Mouse (Mus musculus) limb, embryonic 14.5 days (tissue): ENCODE measurements at regions not wholly inside any gene's neighbourhood (a gene's known extent, or its start where the extent isn't known, plus 50 kb on each side); places are given as distances from the start of the nearest gene placed in this dataset.

ENCODE experiments used
- ATAC-seq: fragments of 200-750 bp; cut with Nextera tagmentation; 2 replicates; pipeline ENCODE4 v1.8.0; 2017; ENCODE audit warnings: low read depth, moderate number of reproducible peaks, moderate TSS enrichment; ENCODE audit not compliant: low FRiP score
- DNase-seq: peaks from one replicate; pipeline ENCODE4 v3.0.0-alpha.2; 2015; ENCODE audit warnings: low spot score
- H3K27ac ChIP-seq: fragments of 300-500 bp; sonication (generic); replicated peaks from 2 replicates; pipeline ENCODE4 v1.5.1; 2014; ENCODE audit warnings: low read depth, mild to moderate bottlenecking, low read length, moderate library complexity, mixed read lengths
- H3K27me3 ChIP-seq: fragments of 300-500 bp; sonication (generic); 2 replicates; pipeline ENCODE4 v1.6.1; 2014; ENCODE audit warnings: low read length, mixed read lengths; ENCODE audit not compliant: control insufficient read depth, insufficient read depth
- H3K36me3 ChIP-seq: fragments of 300-500 bp; sonication (generic); 2 replicates; pipeline ENCODE4 v1.6.1; 2014; ENCODE audit warnings: mild to moderate bottlenecking, low read length, moderate library complexity, mixed read lengths; ENCODE audit not compliant: control insufficient read depth, insufficient read depth
- H3K4me1 ChIP-seq: fragments of 300-500 bp; sonication (generic); 2 replicates; pipeline ENCODE4 v1.6.1; 2014; ENCODE audit warnings: antibody characterized with exemption, low read length, mixed read lengths; ENCODE audit not compliant: control insufficient read depth, insufficient read depth
- H3K4me2 ChIP-seq: fragments of 300-500 bp; sonication (generic); replicated peaks from 2 replicates; pipeline ENCODE4 v1.6.1; 2014; ENCODE audit warnings: low read depth, mild to moderate bottlenecking, low read length, moderate library complexity; ENCODE audit not compliant: severe bottlenecking
- H3K4me3 ChIP-seq: fragments of 300-500 bp; sonication (generic); replicated peaks from 2 replicates; pipeline ENCODE4 v1.5.1; 2014; ENCODE audit warnings: low read length
- H3K9ac ChIP-seq: fragments of 300-500 bp; sonication (generic); 2 replicates; pipeline ENCODE4 v1.6.1; 2014; ENCODE audit warnings: mild to moderate bottlenecking, low read depth, low read length, moderate library complexity; ENCODE audit not compliant: severe bottlenecking
- H3K9me3 ChIP-seq: fragments of 300-500 bp; sonication (generic); 2 replicates; pipeline ENCODE4 v1.6.1; 2016; ENCODE audit warnings: low read length; ENCODE audit not compliant: control insufficient read depth
- POLR2A ChIP-seq: fragments of 200-500 bp; IDR thresholded peaks from 2 replicates; pipeline ENCODE4 v1.8.0; 2012; ENCODE audit warnings: inconsistent platforms, mild to moderate bottlenecking, moderate library complexity, borderline replicate concordance; ENCODE audit not compliant: insufficient read depth, insufficient read length; ENCODE audit errors: extremely low read depth
- WGBS: fragments of 180-500 bp; shearing (Covaris S2); extraction: QIAGEN DNeasy Blood & Tissue Kit; methylation state at CpG from one replicate; pipeline ENCODE4 v1.1.7; 2014; 5-methylcytosine and 5-hydroxymethylcytosine counted together

DNA sequence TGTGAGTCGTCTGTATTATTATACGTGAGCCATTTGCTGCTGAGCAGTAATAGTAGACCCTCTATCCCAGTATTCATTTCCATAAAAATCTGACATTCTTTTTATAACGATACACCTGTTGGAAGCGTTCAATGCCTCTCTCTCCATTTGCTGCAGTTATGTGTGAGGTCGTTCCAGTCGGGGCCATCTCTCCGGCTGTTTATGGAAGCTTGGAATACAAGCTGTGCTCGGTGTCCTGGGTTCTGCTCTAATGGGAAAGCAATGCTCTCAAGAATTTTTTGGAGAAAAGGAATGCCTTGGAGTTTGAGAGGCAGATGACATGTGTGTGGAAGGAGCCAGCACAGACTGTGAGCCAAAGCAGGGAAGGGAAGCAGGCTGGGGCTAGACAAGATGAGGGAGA is 414.1 kb downstream of the Lmo4 start:
- ATAC-seq (peak; percentile 53), DNase-seq (no peak)
- 40% methylated on average over 8 of the region's 8 CpGs for WGBS

DNA sequence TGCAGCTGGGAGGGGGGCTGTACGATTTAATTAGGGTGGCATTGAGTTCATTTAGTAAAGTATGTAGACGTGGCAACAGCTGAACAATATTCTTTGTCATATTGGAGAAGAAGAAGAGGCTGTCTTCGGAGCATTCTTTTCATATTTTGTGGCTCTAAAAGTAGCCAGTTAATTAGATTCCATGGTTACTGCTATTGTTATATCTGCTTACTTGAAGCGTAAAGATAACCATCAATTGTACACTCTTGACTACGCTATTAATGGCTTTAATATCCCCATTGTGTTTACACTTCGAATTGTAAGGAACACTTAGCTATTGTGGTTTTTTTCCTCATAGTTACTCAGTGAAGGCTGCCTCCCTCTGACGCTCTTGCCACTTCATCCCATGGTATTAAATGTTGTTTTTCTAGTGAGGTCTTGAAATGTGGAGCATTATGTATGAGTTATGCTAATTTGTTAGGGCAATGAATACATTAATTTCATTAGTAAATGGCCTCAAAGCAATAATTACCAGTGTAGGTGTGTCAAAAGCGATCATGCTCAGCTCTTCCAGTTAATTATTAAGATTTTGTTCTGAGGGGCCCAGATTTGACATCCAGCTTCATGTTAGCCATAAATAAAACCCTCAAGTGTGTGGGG is 415.0 kb downstream of the Lmo4 start:
- H3K36me3 ChIP-seq = no peaks in the 10 kb centered on the region
- H3K9me3 ChIP-seq = no peaks in the 10 kb centered on the region
- DNase-seq (no peak), ATAC-seq (no peak)
- 60% methylated on average over 8 of the region's 8 CpGs for WGBS
- H3K27ac ChIP-seq = no peak overlapping the region
- TF ChIP-seq POLR2A = no peak
- H3K27me3 ChIP-seq = no peaks in the 10 kb centered on the region
- no peak overlapping the region for H3K4me3 ChIP-seq
- H3K4me1 ChIP-seq = peaks cover 8% of the 10 kb centered on the region; the same call in 1 of the 2 replicates
- no peak overlapping the region for H3K9ac ChIP-seq
- H3K4me2 ChIP-seq = no peak overlapping the region

More for the DNA sequence above, 414.1 kb downstream of the Lmo4 start:
- no peak overlapping the region for H3K9ac ChIP-seq
- no peaks in the 10 kb centered on the region for H3K9me3 ChIP-seq
- no peak for TF ChIP-seq POLR2A
- H3K4me1 ChIP-seq = peaks cover 10% of the 10 kb centered on the region
- no peak overlapping the region for H3K4me2 ChIP-seq
- H3K36me3 ChIP-seq = no peaks in the 10 kb centered on the region
- no peaks in the 10 kb centered on the region for H3K27me3 ChIP-seq
- H3K27ac ChIP-seq = no peak overlapping the region
- H3K4me3 ChIP-seq = no peak overlapping the region

DNA sequence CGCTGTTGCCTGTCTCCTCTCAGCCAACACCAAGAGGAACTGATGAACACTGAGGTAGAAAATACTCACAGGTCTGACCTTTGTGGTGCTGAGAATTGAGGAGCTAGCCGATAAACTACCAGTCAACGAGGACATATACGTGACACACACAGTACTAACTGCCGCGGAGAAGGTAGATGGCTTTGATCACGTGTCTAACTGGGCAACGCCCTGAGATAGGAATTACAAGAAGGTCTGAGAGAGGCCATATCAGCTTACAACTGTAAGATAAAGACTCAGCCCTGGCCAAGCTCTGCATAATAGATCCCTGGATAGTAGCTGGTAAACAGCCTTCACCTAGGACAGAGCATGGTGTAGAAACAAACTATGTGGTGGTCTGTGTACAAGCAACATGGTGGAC is 418.1 kb downstream of the Lmo4 start:
- 93% methylated on average over 8 of the region's 8 CpGs for WGBS
- no peaks in the 10 kb centered on the region for H3K36me3 ChIP-seq
- no peak overlapping the region for H3K27ac ChIP-seq
- no peaks in the 10 kb centered on the region for H3K9me3 ChIP-seq
- DNase-seq (no peak), ATAC-seq (no peak)
- H3K27me3 ChIP-seq = no peaks in the 10 kb centered on the region
- H3K4me1 ChIP-seq = 0 out of 2 replicates have a peak, but pooled peaks cover 3% of the 10 kb centered on the region
- no peak overlapping the region for H3K4me3 ChIP-seq
- H3K9ac ChIP-seq = no peak overlapping the region
- no peak overlapping the region for H3K4me2 ChIP-seq
- TF ChIP-seq POLR2A = no peak

DNA sequence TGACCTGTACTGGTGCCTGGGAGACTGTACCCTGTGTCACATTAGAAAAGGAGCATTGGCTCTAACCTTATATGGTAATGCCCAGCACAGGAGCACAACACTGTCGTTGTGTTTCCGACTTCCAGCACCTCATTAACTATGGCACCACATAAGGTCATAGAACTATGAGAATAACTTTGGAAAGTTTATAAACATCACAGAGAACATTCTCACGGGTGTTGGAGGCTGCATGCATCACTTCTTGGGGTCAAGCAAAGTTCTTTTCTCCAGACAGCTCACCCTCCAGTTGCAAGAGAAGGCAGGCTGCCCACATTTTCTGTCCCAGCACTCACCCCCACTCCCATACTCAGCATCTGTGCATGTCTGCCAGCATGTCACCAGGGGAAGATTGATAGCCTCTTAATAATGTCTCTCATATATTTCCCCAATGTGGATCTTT is 420.6 kb downstream of the Lmo4 start:
- no peak overlapping the region for H3K9ac ChIP-seq
- no peak overlapping the region for H3K4me3 ChIP-seq
- H3K4me2 ChIP-seq = no peak overlapping the region
- H3K27me3 ChIP-seq = no peaks in the 10 kb centered on the region
- 0 out of 2 replicates have a peak, but pooled peaks cover 3% of the 10 kb centered on the region for H3K4me1 ChIP-seq
- no peaks in the 10 kb centered on the region for H3K36me3 ChIP-seq
- no peak for TF ChIP-seq POLR2A
- ATAC-seq (no peak), DNase-seq (no peak)
- no peak overlapping the region for H3K27ac ChIP-seq
- no peaks in the 10 kb centered on the region for H3K9me3 ChIP-seq
- WGBS = 43% methylated on average over 3 of the region's 3 CpGs

DNA sequence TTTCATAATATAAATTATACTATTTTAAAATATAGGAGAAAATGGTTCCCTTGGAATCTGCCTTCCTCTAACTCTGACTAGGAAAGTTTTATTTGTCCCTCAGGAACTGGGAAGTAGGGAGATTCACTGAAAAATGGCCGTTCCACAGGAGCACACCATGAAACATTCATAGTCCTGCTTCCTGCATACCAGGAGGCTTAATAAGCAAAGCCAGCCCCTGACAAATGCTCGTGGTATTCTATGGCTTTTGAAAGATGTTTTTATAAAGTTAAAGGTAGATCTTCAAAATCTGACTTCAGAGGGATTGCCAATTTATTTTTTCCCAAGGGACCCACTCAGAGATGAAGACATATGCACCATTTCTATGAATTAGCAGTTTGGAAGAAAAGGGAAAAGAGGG is 426.9 kb downstream of the Lmo4 start:
- TF ChIP-seq POLR2A = no peak
- no peaks in the 10 kb centered on the region for H3K9me3 ChIP-seq
- no peak for ATAC-seq
- H3K4me2 ChIP-seq = no peak overlapping the region
- H3K27me3 ChIP-seq = no peaks in the 10 kb centered on the region
- DNase-seq = no peak
- no peaks in the 10 kb centered on the region for H3K4me1 ChIP-seq
- no peak overlapping the region for H3K9ac ChIP-seq
- no peak overlapping the region for H3K27ac ChIP-seq
- H3K4me3 ChIP-seq = no peak overlapping the region
- WGBS = 50% methylated on average over 2 of the region's 2 CpGs
- H3K36me3 ChIP-seq = no peaks in the 10 kb centered on the region
